Mouse (Mus musculus) forebrain, embryonic 12.5 days (tissue): Measurements from ENCODE around the gene Col5a3. TPM values are rescaled to one million over a fixed set of nuclear protein-coding genes. Genes with fewer than 3 reads are reported as not detected.

Source experiments
- ATAC-seq: fragments of 200-750 bp; cut with Nextera tagmentation; 2 replicates; pipeline ENCODE4 v1.8.0; 2017; ENCODE audit warnings: moderate TSS enrichment; ENCODE audit not compliant: low FRiP score
- H3K27ac ChIP-seq: fragments of 300-500 bp; sonication (generic); 2 replicates; pipeline ENCODE4 v1.5.1; 2016; ENCODE audit warnings: mild to moderate bottlenecking
- H3K27me3 ChIP-seq: fragments of 300-500 bp; sonication (generic); 2 replicates; pipeline ENCODE4 v1.6.1; 2016; ENCODE audit warnings: mild to moderate bottlenecking
- H3K36me3 ChIP-seq: fragments of 300-500 bp; sonication (generic); replicated peaks from 2 replicates; pipeline ENCODE4 v1.6.1; 2016; ENCODE audit warnings: mild to moderate bottlenecking
- H3K4me1 ChIP-seq: fragments of 300-500 bp; sonication (generic); 2 replicates; pipeline ENCODE4 v1.6.1; 2016
- H3K4me2 ChIP-seq: fragments of 300-500 bp; sonication (generic); 2 replicates; pipeline ENCODE4 v1.6.1; 2016; ENCODE audit warnings: mild to moderate bottlenecking, moderate library complexity
- H3K4me3 ChIP-seq: fragments of 300-500 bp; sonication (generic); replicated peaks from 2 replicates; pipeline ENCODE4 v1.5.1; 2016; ENCODE audit warnings: mild to moderate bottlenecking
- H3K9ac ChIP-seq: fragments of 300-500 bp; sonication (generic); 2 replicates; pipeline ENCODE4 v1.6.1; 2016; ENCODE audit warnings: mild to moderate bottlenecking
- H3K9me3 ChIP-seq: fragments of 300-500 bp; sonication (generic); 2 replicates; pipeline ENCODE4 v1.6.1; 2016
- WGBS: fragments of 180-500 bp; shearing (Covaris S2); methylation state at CpG from one replicate; pipeline ENCODE4 v1.1.7; 2016; 5-methylcytosine and 5-hydroxymethylcytosine counted together
- polyA plus RNA-seq: library from polyadenylated mRNA; unstranded; fragments of >200 nt; fragmentation: Nextera tagmentation; extraction: Ambion mirVana; gene quantifications from 2 replicates; pipeline ENCODE4 v1.2.1, GENCODE M21; 2016

Gene Col5a3
- polyA plus RNA-seq, 1 experiment from 2014 or later: 0.55 TPM

DNA sequence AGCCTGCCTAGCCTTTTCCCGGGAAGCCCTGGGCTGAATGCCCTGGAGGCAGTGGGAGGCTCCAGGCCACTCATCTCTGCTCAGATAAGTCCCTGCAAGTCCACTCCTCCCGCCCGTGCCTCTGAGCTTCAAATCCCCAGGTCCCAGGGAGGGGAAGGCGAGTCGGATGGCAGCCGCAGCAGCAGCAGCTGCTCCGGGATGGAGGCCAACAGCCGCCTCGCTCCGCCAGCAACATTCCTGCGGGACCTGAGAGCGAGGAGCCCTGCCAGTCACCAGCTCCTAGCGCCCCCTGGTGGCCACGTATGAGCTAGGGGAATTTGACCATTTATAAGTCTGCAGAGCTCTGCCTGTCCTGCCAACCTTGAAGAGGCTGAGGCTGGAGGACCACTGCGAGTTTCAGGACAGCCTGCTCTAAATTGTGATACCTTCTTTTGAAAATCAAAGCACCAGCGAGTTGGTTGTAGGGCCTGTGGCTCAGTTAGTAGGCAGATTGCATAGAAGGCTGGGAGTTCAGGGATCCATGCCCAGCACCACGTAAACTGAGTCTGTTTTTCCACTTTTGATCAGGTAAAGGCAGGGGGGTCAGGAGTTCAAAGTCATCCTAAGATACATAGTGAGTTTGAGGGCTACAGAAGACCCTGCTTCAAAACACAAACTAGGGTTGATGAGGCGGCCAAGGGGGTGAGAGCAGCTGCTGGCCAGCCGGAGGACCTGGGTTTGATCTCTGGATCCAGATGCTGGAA, 16.2 kb upstream of the Col5a3 start:
- no peaks in the 10 kb centered on the region for H3K36me3 ChIP-seq
- WGBS: 17% methylated on average over 19 of the region's 19 CpGs
- no peak overlapping the region for H3K27ac ChIP-seq
- peaks cover 6% of the 10 kb centered on the region; the same call in 1 of the 2 replicates for H3K4me1 ChIP-seq
- no peaks in the 10 kb centered on the region for H3K9me3 ChIP-seq
- ATAC-seq: peak; percentile 88
- peaks cover 21% of the 10 kb centered on the region for H3K27me3 ChIP-seq
- H3K4me2 ChIP-seq: peak overlapping the region; percentile 19
- H3K9ac ChIP-seq: no peak overlapping the region
- no peak overlapping the region for H3K4me3 ChIP-seq

DNA sequence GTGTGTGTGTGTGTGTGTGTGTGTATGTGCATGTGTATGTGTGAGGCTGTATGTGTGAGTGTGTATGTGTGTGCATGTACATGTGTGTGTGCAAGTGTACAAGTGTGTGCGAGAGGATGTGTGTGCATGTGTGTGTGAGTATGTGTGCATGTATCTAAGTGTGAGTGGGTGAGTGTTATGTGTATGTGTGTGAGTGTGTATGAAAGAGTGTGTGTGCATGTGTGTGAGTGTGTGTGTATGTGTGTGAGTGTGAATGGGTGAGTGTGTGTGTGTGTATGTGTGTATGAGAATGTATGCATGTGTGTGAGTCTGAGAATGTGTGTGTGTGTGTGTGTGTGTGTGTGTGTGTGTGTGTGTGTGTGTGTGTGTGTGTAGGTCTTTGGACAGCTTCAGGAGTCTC, 13.3 kb upstream of the Col5a3 start:
- WGBS: 90% methylated on average over 1 of the region's 1 CpGs

DNA sequence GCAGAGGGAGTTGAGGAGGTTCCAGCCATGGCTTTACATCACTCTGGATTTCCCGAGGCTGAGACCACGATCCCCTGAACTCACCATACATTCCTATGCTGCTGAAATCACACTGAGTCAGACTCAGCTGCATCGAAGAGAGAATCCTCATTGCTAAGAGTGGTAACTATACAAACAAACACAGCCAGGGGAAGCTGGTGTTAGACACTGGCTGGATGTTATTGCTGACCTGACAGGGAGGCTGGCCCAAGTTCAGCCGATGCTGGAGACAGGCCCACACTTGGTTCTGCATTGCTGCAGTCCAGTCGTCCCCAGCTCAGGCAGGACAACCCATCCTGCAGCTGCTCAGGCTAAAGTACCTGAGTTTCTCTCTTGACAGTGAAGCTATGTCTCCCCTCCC, 10.9 kb upstream of the Col5a3 start:
- Histone ChIP-seq H3K4me1 (peaks cover 5% of the 10 kb centered on the region; the same call in 1 of the 2 replicates), H3K36me3 (no peaks in the 10 kb centered on the region), H3K4me3 (no peak overlapping the region), H3K9ac (no peak overlapping the region), H3K4me2 (no peak overlapping the region), H3K9me3 (no peaks in the 10 kb centered on the region), H3K27ac (no peak overlapping the region), H3K27me3 (peaks cover 13% of the 10 kb centered on the region)
- ATAC-seq: no peak
- 62% methylated on average over 5 of the region's 5 CpGs for WGBS

More for the DNA sequence above, 13.3 kb upstream of the Col5a3 start:
- H3K27me3 ChIP-seq: peaks cover 15% of the 10 kb centered on the region
- no peak overlapping the region for H3K27ac ChIP-seq
- peaks cover 6% of the 10 kb centered on the region; the same call in 1 of the 2 replicates for H3K4me1 ChIP-seq
- H3K9me3 ChIP-seq: no peaks in the 10 kb centered on the region
- no peaks in the 10 kb centered on the region for H3K36me3 ChIP-seq
- H3K4me2 ChIP-seq: no peak overlapping the region
- no peak for ATAC-seq
- no peak overlapping the region for H3K9ac ChIP-seq
- H3K4me3 ChIP-seq: no peak overlapping the region

DNA sequence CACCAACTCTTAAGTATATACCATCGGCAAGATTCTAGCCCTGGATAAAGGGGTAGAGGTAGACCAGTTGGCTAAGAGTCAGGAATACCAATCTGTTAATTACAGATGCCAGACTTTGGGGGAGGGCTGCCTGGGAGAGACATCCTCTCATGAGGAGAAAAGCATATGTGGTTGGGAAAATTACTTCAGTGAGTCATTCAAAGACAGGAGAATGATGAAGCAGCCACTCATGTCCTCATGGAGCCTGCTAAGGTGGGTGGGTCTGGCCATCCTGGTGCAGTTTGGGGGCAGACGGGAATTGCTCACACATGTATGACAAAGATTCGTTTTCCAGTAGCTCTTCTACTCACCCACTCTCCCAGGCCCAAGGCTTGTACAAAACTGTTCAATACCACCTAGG, 8.0 kb upstream of the Col5a3 start:
- Histone ChIP-seq H3K9me3 (no peaks in the 10 kb centered on the region), H3K36me3 (no peaks in the 10 kb centered on the region), H3K4me2 (no peak overlapping the region), H3K27me3 (peaks cover 4% of the 10 kb centered on the region; the same call in 1 of the 2 replicates), H3K9ac (no peak overlapping the region), H3K4me3 (no peak overlapping the region), H3K27ac (no peak overlapping the region), H3K4me1 (no peaks in the 10 kb centered on the region)
- 83% methylated on average over 3 of the region's 3 CpGs for WGBS
- no peak for ATAC-seq

DNA sequence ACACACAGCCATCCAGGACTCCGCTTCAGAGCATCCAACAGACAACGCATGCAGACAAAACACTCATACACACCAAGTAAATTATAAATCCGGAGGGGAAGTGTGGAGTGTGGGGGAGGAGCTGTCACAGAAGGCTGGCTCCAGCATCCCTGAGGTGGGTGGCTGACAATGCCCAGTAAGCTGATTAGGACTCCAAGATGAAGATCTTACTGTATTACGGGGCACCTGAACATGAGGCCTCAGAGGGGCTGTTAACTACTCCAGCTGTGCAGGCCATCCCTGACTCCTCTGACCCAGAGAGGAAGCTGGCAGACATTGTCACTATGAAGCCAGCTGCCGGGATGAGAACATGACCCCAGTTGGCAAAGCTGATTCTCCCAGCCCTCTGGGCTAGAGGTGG, 5.1 kb upstream of the Col5a3 start:
- H3K27ac ChIP-seq: no peak overlapping the region
- WGBS: 78% methylated on average over 5 of the region's 5 CpGs
- no peak for ATAC-seq

DNA sequence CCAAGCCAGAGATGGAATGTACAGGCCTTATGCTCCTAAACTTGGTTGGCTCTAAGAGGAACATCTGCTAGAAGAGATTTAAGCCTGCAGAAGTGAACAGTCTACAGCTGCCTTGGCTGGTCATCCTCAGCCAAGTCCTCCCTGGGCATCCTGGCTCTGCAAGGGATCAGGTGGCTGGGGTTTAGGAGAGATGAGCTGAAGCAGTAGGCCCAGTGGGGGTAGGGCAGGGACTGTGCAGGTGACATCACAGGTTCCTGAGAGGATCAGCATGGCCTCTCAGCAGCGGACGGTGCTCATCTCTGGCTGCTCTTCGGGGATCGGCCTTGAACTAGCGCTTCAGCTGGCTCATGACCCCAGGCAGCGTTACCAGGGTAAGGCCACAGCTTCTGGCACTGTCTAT, 3.4 kb upstream of the Col5a3 start, which contains the start of gene Rdh8:
Rdh8 (plus strand) TSS at position 268 of the 400 bp plus-strand sequence.
- ATAC-seq: no peak
- 77% methylated on average over 6 of the region's 6 CpGs for WGBS

More for the DNA sequence above, 5.1 kb upstream of the Col5a3 start:
- H3K4me1 ChIP-seq: peaks cover under 1% of the 10 kb centered on the region
- H3K4me2 ChIP-seq: no peak overlapping the region
- peaks cover 16% of the 10 kb centered on the region for H3K27me3 ChIP-seq
- no peaks in the 10 kb centered on the region for H3K36me3 ChIP-seq
- no peaks in the 10 kb centered on the region for H3K9me3 ChIP-seq
- H3K9ac ChIP-seq: no peak overlapping the region
- no peak overlapping the region for H3K4me3 ChIP-seq

DNA sequence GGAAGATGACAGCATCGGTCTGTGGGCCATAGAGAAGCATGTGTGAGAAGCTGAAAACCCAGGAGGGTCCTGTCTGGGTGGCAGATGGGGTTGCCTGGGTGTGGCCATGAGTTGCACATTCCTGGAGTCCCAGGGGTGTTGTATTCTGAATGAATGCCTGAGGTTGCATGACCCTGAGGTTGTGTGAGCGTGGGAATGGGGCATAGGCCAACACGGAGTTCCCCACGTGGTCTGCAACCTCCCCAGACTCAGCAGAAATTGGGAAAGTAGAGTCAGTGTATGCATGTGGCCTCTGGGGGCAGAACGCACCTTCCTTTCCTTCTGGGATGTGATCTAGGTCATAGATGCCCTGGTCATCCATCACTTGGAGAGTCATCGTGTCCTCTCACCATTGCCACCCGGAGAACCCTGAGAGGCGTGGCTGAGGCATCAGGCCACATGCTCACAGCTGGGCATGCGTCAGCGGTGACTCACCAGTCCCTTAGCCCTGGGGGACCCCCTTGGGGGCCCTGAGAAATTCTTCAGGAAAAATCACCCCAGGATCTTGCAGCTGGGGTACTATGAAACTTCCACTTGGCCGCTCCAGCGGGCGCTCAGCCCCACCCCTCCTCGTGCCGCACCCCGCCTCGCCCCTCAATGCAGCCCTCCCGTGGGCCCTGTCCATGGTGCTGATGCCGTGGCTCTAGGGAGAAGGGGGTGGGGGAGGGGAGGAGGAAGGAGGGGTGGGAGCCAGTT, 2.2 kb downstream of the Col5a3 start:
- Histone ChIP-seq H3K9me3 (no peaks in the 10 kb centered on the region), H3K9ac (no peak overlapping the region), H3K27me3 (peaks cover 63% of the 10 kb centered on the region), H3K27ac (no peak overlapping the region), H3K4me2 (no peak overlapping the region), H3K4me1 (peaks cover 13% of the 10 kb centered on the region), H3K4me3 (no peak overlapping the region), H3K36me3 (no peaks in the 10 kb centered on the region)
- ATAC-seq: no peak
- 15% methylated on average over 19 of the region's 19 CpGs for WGBS

More for the DNA sequence above, 3.4 kb upstream of the Col5a3 start, which contains the start of gene Rdh8:
- Histone ChIP-seq H3K27me3 (peaks cover 33% of the 10 kb centered on the region), H3K4me2 (no peak within 1 kb of the TSS), H3K9ac (no peak within 1 kb of the TSS), H3K4me3 (no peak within 1 kb of the TSS), H3K27ac (no peak within 1 kb of the TSS), H3K4me1 (peaks cover 9% of the 10 kb centered on the region), H3K9me3 (no peaks in the 10 kb centered on the region), H3K36me3 (no peaks in the 10 kb centered on the region)

- ATAC-seq: no peak
- no peaks in the 10 kb centered on the region for H3K36me3 ChIP-seq
- H3K4me1 ChIP-seq: peaks cover 13% of the 10 kb centered on the region
- 68% methylated on average over 1 of the region's 1 CpGs for WGBS
- no peak overlapping the region for H3K9ac ChIP-seq
- no peaks in the 10 kb centered on the region for H3K9me3 ChIP-seq
- peaks cover 59% of the 10 kb centered on the region for H3K27me3 ChIP-seq
- H3K4me3 ChIP-seq: no peak overlapping the region
- H3K27ac ChIP-seq: no peak overlapping the region
- H3K4me2 ChIP-seq: no peak overlapping the region
These were observed 4.1 kb downstream of the Col5a3 start for GRCm38 (mm10) chr9:20810773-20811172.

- Histone ChIP-seq H3K9me3 (no peaks in the 10 kb centered on the region), H3K4me1 (peaks cover 13% of the 10 kb centered on the region), H3K4me2 (no peak overlapping the region), H3K27ac (no peak overlapping the region), H3K27me3 (peaks cover 54% of the 10 kb centered on the region), H3K36me3 (no peaks in the 10 kb centered on the region), H3K4me3 (no peak overlapping the region), H3K9ac (no peak overlapping the region)
- no peak for ATAC-seq
- WGBS: 53% methylated on average over 4 of the region's 4 CpGs
These were observed 4.6 kb downstream of the Col5a3 start for GRCm38 (mm10) chr9:20810271-20810670.

- Histone ChIP-seq H3K27me3 (peaks cover 13% of the 10 kb centered on the region), H3K9ac (no peak overlapping the region), H3K9me3 (0 out of 2 replicates have a peak, but pooled peaks cover 5% of the 10 kb centered on the region), H3K4me3 (no peak overlapping the region), H3K27ac (no peak overlapping the region), H3K36me3 (no peaks in the 10 kb centered on the region), H3K4me1 (no peaks in the 10 kb centered on the region), H3K4me2 (no peak overlapping the region)
- no peak for ATAC-seq
- 41% methylated on average over 5 of the region's 5 CpGs for WGBS
These were observed 9.2 kb downstream of the Col5a3 start for GRCm38 (mm10) chr9:20805706-20806105.

- H3K4me1 ChIP-seq: no peaks in the 10 kb centered on the region
- H3K4me2 ChIP-seq: no peak overlapping the region
- no peak for ATAC-seq
- H3K9me3 ChIP-seq: 0 out of 2 replicates have a peak, but pooled peaks cover 5% of the 10 kb centered on the region
- 84% methylated on average over 3 of the region's 3 CpGs for WGBS
- 0 out of 2 replicates have a peak, but pooled peaks cover 10% of the 10 kb centered on the region for H3K27me3 ChIP-seq
- no peak overlapping the region for H3K4me3 ChIP-seq
- H3K36me3 ChIP-seq: no peaks in the 10 kb centered on the region
- H3K27ac ChIP-seq: no peak overlapping the region
- H3K9ac ChIP-seq: no peak overlapping the region
These were observed 9.7 kb downstream of the Col5a3 start for GRCm38 (mm10) chr9:20805159-20805495.

DNA sequence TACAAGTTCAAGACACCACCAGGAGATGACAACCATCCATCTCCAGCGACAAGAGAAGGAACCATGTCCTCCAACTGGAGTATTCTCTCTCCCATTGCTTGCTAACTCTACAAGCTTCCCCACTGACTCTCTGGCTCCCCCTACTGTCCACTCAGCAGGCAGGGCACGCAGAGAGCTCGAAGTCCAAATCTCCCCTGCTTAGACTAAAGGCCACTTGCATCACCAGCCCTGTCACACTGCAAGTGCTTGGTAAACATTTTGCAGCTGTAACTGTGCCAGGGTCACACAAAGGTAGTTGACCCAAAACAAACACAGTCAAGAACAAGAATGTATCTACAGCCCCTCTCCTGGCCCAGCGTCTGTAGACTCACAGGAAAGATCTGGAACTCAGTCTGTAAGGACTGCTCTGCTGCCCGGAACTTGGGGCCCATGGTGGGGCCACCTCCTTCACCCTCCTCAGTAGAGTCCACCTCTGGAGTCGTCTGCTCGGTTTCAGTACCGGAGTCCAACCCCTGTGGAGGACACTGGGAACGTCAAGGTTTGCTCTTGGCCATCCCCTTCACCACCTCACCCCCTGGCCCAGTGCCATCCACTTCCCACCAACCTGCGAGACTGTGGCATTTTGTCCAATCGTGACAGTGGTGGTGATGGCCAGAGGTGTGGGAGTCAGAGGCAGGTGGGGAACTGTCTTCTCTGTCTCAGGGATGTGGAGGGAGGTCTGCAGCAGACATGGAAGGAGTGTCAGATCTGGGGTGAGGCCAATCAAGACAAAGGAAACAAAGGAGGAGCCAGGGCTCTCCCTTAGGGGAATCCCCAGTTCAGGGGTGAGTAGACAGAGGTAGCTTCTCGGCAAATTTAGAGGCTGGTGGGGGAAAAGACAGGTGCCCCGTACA, 10.4 kb downstream of the Col5a3 start:
- H3K4me1 ChIP-seq: no peaks in the 10 kb centered on the region
- 0 out of 2 replicates have a peak, but pooled peaks cover 5% of the 10 kb centered on the region for H3K9me3 ChIP-seq
- no peak overlapping the region for H3K9ac ChIP-seq
- WGBS: 82% methylated on average over 13 of the region's 13 CpGs
- H3K36me3 ChIP-seq: no peaks in the 10 kb centered on the region
- H3K4me2 ChIP-seq: no peak overlapping the region
- H3K27ac ChIP-seq: no peak overlapping the region
- ATAC-seq: no peak
- H3K27me3 ChIP-seq: 0 out of 2 replicates have a peak, but pooled peaks cover 10% of the 10 kb centered on the region
- no peak overlapping the region for H3K4me3 ChIP-seq
